Mouse (Mus musculus): Measurements from ENCODE around the gene Itpkc.
"Not testable (repeated sequence)": the region's sequence is repeated elsewhere in the genome, so short reads cannot be mapped to it uniquely, and the experiment has no call there.

Gene Itpkc

DNA sequence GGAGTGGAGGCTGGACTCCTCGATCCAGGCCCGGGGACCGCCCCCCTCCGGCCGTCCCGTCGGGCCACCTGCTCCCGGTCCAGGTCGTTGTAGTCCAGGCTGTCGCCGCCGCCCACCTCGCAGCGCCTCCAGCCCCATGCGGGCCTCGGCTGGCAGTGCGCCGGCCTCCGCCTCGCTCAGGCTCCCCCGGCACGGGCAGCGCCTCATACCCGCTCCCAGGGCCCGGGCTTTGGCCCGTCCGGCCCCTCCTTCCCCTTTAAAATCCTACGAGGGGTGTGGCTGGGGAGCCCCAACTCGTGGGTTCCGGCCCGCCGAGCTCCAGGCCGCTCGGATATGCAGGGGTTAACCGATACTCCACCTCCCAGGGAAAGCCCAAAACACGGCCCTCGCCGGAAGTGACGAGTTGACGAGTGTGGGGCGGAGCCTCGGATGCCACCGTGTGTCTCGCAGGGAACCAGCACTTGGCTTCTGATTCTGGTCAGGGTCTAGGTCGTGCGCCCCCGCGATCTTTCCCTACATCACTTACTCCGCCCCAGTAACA is at the start of gene Itpkc:
Gene Itpkc, minus strand, starts transcription at position 381 of the 541 bp plus-strand sequence.
- peak; percentile 90 for DNase-seq (ENCODE audit: low spot score)

DNA sequence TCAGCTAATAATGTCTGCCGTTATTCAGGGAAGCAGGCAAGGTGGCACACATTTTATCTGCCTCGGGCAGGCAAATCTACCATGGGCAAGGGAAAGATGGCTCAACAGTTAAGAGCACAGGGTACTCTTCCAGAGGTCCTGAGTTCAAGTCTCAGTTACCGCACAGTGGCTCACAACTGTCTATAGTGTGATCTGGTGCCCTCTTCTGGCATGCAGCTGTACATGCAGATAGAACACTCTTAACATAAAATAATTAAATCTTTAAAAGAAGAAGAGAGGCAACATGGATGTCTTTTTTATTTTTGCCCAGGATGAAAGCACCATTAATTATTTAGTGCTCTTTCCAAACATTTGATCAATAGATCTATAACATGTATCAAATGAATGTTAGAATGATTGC is 48.7 kb upstream of the Itpkc start:
- DNase-seq (ENCODE audit: low spot score) = no peak

DNA sequence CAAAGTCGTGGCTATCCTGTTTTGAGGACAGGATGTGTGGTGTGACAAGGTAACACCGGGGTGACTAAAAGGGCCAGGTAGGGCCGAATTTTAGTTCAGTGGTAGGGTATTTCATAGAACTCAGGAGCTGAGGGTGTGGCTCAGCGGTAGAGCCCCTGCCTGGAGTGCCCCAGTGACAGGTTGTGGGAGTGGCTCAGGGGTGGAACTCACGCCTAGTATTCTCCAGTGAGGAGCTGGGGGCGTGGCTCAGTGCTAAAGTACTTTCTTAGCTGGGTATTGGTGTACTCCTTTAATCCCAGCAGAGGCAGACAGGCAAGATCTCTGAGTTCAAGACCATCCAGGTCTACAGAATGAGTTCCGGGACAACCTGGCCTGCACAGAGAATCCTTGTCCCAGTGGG is 47.6 kb upstream of the Itpkc start:
- no peak for DNase-seq (ENCODE audit: low spot score)

DNA sequence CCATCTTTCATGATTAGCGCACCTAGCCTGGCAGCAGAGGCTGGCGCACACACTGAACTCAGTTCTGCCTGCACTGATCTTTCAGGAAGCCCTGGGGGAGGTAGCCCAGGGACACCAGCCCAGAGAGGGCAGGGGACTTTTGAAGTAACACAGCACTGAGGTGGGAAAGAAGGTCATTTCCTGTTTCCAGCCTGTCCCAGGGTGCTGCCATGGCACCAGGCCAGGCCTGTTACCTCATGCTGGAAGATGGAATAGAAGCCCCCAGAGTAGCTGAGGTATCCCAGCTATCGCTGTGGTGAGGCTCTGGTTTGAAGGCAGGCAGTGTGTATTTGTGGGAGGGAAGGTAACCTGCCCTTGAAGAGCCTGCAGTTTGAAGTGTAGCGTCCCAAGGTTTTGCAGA is 46.5 kb upstream of the Itpkc start:
- no peak for DNase-seq (ENCODE audit: low spot score)

DNA sequence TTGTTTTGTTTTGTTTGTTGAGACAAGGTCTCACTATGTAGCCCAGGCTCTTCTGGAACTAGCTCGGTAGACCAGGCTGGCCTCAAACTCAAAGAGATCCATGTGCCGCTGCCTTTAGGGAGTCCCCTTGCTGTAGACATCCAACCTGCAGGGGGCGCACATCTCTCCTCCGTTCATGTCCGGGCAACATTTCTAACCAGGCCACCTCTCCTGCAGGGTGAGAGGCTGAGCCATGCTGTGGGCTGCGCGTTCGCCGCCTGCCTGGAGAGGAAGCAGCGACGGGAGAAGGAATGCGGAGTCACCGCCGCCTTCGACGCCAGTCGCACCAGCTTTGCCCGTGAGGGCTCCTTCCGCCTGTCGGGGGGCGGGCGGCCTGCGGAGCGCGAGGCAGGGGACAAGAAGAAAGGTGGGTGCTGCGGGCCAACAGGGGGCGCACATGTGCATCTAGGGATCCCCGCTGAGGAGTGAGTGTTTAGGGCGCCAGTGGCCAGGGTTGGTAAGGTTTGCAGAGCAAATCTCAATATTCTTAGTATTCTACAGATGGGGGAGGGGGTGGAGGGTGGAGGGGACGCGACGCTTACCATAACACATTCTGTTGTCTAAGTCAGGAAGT is 45.4 kb upstream of the Itpkc start:
- DNase-seq (ENCODE audit: low spot score) = no peak

DNA sequence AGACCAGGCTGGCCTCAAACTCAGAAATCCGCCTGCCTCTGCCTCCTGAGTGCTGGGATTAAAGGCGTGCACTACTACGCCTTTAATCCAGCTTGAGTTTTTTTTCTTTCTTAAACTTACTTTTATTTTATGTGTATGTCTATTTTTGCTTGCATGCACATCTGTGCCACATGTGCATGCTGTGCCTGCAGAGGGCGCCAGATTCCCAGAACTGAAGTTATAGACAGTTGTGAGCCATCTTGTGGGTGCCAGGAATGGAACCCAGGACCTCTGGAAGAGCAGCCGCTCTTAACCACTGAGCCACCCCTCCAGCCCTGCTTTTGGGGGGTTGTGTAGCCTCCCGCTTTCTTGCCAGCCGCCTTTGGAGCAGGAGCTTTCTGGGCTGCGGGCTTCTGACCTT is 43.0 kb upstream of the Itpkc start:
- DNase-seq (ENCODE audit: low spot score) = no peak

DNA sequence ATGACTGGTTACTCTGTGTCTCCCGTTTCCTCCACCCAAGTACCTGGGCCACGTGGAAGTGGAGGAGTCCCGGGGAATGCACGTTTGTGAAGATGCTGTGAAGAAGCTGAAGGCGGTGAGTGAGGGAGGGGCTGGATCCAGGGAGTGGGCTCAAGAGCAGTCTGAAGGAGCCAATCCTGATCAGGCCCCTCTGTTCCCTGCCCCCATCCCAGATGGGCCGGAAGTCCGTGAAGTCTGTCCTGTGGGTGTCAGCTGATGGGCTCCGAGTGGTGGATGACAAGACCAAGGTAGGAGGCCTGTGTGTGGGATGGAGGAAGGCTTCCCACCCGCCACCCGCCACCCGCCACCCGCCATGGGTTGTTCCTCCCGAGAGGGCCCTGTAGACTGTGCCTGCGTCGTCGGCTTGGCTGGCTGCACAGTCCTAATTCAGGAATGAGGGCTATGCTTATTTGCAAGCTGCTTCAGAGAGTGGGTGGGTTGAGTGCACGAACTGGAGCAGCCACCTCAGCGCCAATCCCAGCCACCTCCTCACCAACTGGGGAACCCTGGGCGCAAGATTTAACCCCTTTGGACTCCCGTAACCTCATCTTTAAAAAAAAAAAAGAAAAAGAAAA is 38.2 kb upstream of the Itpkc start:
- no peak for DNase-seq (ENCODE audit: low spot score)

DNA sequence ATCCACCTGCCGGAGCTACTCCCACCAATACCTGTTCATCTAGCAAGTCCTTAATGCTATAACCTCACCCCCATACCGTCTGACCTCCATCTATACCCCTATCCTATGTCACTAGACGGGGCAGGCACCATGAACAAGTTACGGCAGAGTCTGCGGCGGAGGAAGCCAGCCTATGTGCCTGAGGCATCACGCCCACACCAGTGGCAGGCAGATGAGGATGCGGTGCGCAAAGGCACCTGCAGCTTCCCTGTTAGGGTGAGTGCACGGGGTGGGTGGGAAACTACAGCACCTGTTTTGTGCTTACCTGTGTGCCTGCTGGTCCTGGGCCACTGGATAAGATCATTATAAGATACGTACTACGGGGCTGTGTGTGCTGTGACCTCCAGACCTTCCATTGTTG is 36.3 kb upstream of the Itpkc start:
- no peak for DNase-seq (ENCODE audit: low spot score)

DNA sequence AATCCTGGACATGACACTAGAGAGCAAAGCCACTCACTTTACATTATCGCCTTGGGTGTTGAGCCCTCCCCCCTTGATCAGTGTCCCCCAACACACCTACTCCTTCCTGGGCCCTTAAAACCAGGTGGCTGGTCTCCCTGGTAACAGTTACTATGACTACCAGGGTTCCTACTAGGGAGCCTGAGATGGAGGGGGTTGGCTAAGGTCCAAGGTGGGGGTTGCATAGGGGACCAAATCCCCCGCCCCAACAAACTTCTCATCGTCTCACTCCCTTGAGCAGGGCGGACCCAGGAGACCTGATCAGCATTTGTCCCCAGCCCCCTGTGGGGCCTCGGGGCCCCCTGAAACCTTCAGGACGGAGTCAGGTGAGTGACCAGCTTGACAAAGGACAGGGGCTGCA is 33.4 kb upstream of the Itpkc start:
- no peak for DNase-seq (ENCODE audit: low spot score)

DNA sequence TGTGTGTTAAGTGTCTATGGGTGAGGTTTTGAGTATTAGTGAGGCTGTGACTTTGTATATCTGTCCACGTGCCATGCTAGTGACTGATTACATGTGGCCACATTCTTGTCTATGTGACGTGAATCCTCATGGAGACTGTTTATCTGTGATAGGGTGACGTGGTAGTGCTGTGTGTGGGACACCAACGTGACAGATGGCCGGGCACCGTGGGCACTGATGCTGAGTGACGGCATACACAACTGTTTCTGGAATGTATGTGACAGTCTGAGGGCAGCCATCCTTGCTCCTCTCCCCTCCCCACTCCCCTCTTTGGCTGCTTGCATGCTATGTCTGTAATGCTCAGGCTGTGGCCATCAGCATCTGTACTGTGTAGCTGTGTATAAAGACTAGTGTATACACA is 32.4 kb upstream of the Itpkc start:
- DNase-seq (ENCODE audit: low spot score) = no peak

DNA sequence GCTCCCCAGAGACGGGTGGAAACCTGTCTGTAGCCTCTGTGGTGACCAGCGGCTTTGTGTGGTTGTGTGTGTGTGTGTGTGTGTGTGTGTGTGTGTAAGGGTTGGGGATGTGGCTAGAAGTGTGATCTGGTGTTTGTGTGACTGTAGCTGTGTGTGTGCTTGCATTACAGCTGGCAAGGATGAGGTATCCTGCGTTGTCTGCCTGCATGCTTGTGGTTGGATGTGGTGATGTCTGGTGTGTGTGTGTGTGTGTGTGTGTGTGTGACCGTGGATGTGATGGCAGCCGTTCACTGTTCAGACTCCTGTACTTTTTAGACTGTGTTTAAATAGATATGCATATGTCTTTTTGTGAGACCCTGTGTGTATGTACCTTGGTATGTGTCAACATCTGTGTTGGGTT is 31.3 kb upstream of the Itpkc start:
- DNase-seq (ENCODE audit: low spot score) = no peak

DNA sequence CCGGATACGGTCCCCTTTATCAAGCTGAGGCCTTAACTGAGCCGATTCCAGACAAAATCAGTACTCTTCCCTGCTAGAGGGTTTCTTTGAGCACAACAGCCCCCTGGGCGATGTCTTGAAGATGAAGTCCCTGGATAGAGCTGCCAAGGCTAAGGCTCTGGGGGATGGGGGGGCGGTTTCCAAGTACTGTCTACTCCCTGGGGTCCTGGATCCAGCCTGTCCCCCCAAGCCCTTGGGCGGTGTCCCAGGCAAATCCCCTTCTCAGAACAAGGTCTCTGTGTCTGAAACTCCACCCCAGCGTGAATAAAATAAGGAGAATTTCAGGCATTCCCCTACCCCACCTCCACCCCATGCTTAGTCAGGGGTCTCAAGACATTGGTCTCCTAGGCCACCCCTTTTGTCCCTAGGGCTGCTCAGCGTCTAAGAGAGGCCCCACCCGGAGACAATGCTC is 30.8 kb upstream of the Itpkc start:
- DNase-seq (ENCODE audit: low spot score) = no peak

DNA sequence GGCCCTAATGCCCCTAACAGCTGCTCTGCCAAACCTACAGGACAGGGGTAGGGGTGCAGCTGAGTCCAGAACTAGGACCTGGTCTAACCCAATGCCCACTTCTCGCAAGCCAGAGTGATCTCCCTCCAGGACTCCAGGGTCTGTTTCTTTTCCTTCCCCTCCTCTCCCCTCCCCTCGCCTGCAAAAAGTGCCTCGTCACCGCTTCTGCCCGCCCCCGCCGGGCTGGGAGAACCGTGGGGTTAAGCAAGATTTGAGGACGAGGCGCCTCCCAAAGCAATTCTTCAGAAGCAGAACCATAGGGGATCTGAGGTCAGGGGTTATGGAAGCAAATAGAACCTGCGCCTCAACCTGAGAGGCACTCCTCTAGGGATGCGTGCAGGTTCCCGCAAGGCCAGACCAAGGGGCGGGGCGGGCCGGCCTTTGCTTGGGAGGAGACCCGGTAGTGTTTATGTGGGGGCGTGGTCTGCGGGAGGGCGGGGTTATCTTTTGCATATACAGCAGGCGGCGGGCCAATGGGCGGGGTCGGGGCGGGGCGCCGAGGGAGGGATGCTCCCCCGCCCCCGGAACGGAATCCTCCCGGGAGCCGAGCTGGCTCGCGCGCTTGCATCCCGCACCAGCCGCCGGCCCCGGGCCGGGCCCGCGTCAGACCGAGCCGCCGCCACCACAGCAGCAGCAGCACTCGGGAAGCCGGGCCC is 29.9 kb upstream of the Itpkc start, which contains the start of gene Numbl:
Gene Numbl, plus strand, starts transcription at position 229 of the 695 bp plus-strand sequence.
- DNase-seq (ENCODE audit: low spot score) = peak; percentile 87

DNA sequence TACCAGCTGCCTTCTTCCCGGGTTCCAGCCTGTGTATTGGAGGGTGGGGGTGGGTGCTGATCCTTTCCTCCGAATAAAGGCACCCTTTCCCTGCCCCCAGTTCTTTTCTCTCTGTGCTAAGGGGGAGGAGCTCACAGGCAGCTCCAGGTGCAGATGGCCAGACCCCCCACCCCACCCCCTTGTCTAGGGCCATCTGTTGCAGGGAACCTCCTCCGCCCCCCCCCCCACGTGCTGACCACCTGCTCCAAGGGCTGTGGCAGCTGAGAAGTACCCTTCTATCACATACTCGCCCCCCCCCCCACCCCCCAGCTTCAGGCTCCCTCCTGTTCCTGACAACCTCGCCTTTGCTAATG is 29.4 kb upstream of the Itpkc start:
- no peak for DNase-seq (ENCODE audit: low spot score)

DNA sequence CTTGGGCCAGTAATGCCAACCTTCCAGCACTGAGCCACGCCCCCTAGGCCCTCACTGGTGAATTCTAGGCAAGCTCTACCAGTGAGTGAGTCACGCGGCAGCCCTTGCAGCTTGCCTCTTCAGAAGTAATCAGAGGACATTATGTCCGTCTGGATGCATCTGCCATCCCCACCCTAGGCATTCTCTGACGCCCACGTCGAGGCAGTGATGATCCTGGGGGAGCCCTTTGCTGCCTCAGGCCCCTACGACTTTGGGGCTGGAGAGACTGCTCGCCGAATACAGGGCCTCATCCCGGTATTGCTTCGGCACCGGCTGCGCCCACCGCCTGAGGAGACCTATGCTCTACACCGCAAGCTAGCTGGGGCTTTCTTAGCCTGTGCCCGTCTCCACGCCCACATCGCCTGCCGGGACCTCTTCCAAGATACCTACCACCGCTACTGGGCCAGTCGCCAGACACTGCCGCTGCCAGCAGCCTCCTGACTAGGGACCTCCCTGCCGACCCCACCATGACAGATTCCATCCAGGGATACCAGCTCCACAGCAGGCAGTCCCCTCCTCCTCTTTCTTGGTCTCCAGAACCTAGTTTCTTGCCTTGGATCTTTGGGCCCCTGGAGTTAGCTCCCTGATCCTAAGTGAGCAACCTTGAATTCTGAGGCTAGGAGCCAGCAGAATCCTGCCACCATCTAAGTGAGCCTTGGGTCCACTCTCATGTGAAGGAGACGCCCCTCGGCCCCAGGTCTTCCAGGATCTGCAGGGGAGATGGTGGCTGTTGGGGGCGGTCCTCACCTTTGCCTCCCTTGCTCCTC is 28.8 kb upstream of the Itpkc start:
- peak; percentile 36 for DNase-seq (ENCODE audit: low spot score)

DNA sequence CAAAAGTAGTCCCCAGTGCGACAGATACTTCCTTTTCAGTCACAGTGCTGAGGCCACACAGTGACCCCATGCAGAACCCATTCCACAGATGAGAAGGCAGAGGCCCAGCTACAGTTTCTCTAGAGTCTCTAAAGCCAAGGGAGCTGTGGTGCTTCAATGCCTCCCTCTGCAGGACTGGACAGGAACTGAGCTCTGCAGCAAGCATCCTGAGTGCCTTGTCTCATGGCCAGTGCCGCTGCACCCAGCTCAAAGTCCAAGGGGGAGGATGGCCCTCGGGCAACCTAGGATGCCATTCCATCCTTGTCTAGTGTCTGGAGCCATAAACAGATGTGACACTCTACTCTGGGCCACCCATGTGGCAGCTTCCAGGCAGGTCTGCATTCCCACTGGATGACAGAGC is 27.3 kb upstream of the Itpkc start:
- DNase-seq (ENCODE audit: low spot score) = no peak

DNA sequence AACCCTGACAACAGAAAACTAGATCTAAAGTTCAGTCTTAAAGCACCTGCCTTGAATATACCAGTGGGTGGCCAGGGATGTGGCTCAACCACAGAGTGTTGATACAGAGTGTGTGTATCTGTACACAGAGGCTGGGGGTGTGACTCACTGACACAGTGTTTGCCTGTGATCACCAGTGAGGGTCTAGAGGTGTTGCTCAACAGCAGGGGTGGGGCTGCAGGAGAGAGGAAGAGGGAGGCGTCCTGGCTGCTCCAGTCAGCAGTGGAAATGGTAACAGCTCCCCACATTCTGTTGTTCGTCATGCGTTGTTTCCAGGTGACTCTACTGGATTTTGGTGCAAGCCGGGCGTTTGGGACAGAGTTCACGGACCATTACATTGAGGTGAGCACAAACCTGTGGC is 23.5 kb upstream of the Itpkc start:
- no peak for DNase-seq (ENCODE audit: low spot score)

DNA sequence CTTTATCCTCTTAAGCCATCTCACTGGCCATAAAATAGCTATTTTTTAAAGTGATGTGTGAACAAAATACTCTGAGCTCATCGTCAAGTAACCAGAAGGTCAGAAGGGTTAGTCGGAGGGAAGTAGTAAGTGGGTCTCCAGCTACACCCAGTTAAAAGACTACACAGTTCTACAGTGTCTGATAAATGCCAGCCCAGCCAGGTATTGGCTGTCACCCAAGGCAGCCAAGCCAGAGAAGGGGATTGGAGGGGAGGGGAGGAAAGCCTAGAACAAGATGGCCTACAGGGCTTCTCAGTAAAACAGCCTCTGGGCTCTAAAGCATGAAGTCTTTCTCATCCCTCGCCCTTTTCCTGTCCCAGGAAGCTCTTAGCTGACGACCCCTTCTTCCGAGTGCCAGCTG is 21.5 kb upstream of the Itpkc start:
- DNase-seq (ENCODE audit: low spot score) = no peak

DNA sequence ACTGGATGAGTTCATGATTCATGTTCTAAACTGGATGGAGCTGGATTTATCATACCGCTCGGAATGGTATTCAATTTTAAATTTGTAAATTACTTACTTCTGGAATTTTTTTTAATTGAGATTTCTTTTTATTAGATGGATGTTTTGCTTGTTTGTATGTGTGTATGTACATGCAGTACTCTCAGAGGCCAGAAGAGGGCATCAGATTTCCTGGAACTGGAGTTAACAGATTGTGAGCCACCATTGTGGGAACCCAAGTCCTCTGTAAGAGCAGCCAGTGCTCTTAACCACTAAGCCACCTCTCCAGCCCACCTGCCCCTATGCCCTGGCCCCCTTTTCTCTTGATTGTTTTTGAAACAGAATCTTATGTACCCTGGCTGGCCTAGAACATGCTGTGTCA is 20.7 kb upstream of the Itpkc start:
- no peak for DNase-seq (ENCODE audit: low spot score)

DNA sequence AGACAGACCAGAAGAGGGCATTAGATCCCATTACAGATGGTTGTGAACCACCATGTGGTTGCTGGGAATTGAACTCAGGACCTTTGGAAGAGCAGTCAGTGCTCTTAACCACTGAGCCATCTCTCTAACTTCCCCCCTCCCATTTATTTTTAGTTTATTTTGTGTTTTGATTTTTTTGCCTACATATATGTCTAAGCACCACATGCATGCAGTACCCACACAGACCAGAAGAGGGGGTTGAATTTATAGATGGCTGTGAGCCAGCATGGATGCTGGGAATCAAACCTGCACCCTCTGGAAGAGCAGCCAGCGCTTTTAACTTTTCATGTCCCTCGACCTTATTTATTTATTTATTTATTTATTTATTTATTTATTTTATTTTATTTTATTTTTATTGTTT is 15.6 kb upstream of the Itpkc start:
- DNase-seq (ENCODE audit: low spot score) = not testable (repeated sequence)

DNA sequence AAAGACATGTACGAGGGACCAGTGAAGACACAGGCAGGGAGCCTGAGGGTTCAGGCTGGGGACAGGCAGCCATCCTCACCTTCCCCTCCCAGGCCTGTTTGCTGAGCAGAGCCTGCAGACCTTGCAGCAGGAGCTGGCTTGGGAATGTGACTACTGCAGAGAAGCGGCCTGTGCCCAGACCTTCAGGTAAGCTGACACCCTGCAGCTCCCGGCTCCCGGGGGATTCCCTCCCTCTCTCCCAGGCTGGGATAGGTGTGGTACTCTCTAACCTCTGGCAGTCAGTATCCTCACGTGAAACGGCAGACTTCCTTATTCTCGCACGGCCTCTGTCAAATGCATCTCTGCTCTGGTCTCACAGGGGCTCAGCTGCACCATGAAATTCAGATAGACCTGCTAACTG is 14.8 kb upstream of the Itpkc start:
- no peak for DNase-seq (ENCODE audit: low spot score)

DNA sequence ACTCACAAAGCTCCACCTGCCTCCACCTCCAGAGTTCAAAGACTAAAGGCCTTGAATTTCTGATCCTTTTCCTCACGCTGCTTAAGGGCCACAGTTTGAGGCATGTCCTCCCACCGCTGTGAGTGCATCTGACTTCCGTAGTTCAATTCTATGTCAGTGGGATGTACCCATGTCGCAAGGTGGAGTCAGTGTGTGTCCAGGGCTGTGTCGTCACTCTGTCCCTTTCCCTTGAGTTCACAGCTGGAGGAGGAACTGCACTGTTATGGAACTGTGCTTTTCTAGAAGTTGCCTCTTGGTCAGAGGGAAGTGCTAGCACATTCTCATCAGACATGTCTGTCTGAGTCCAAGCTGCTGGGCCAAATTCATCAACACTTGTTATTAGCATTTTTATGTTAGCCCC is 10.1 kb upstream of the Itpkc start:
- no peak for DNase-seq (ENCODE audit: low spot score)

DNA sequence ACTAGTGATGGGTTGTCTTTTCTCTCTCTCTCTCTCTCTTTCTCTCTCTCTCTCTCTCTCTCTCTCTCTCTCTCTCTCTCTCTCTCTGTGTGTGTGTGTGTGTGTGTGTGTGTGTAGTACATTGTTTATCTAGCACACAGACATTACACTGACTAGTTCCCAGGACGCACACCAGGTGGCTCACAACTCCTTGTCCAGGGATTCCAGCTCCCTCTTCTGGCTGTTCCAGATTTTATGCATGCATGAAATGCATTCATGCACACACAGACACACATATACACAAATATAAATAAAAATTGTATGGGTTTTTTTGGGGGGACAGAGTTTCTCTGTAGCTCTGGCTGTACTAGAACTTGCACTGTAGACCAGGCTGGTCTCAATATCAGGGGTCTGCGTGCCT is 9.1 kb upstream of the Itpkc start:
- DNase-seq (ENCODE audit: low spot score) = no peak
